Mouse (Mus musculus) kidney, postnatal 10 days (tissue): ENCODE data around the gene Olfr314.
"Not testable (repeated sequence)": the region's sequence is repeated elsewhere in the genome, so short reads cannot be mapped to it uniquely, and the experiment has no call there.

Source experiments
- DNase-seq: peaks from one replicate; pipeline ENCODE4 v3.0.0; 2021; ENCODE audit warnings: mixed read lengths

The Olfr314 gene

GRCm38 (mm10) chr11:58782480-58783089 lies at the start of gene Olfr314:
Gene Olfr314, plus strand, starts transcription at chr11:58782952.
- DNase-seq, result no peak

- DNase-seq, result no peak
Observed at GRCm38 (mm10) chr11:58733372-58733771, 49.4 kb upstream of the Olfr314 start.

GRCm38 (mm10) chr11:58738792-58739262 lies 43.9 kb upstream of the Olfr314 start, which contains the start of gene Olfr317:
Gene Olfr317, minus strand, starts transcription at chr11:58739212.
- DNase-seq, result no peak

- not testable (repeated sequence) for DNase-seq
Observed at GRCm38 (mm10) chr11:58751096-58751495, 31.7 kb upstream of the Olfr314 start.

GRCm38 (mm10) chr11:58752434-58752833 lies 30.3 kb upstream of the Olfr314 start, which contains the start of gene Olfr316:
Gene Olfr316, plus strand, starts transcription at chr11:58752734.
- no peak for DNase-seq

GRCm38 (mm10) chr11:58772888-58773287 lies 9.9 kb upstream of the Olfr314 start, which contains the start of gene Olfr315:
Gene Olfr315, plus strand, starts transcription at chr11:58773188.
- DNase-seq, result no peak

- DNase-seq, result no peak
Observed at GRCm38 (mm10) chr11:58784182-58784581, 1.4 kb downstream of the Olfr314 start.

- no peak for DNase-seq
Observed at GRCm38 (mm10) chr11:58787651-58788050, 4.9 kb downstream of the Olfr314 start.

GRCm38 (mm10) chr11:58788346-58788745 lies 5.6 kb downstream of the Olfr314 start:
- DNase-seq, result no peak

GRCm38 (mm10) chr11:58789532-58789931 lies 6.8 kb downstream of the Olfr314 start:
- no peak for DNase-seq

- no peak for DNase-seq
Observed at GRCm38 (mm10) chr11:58790053-58790452, 7.3 kb downstream of the Olfr314 start.

- DNase-seq, result no peak
Observed at GRCm38 (mm10) chr11:58790646-58791045, 7.9 kb downstream of the Olfr314 start.

- DNase-seq, result no peak
Observed at GRCm38 (mm10) chr11:58795856-58796255, 13.1 kb downstream of the Olfr314 start.

- DNase-seq, result peak; percentile 10
Observed at GRCm38 (mm10) chr11:58796850-58797249, 14.1 kb downstream of the Olfr314 start.

GRCm38 (mm10) chr11:58799747-58800146 lies 17.0 kb downstream of the Olfr314 start:
- no peak for DNase-seq

- no peak for DNase-seq
Observed at GRCm38 (mm10) chr11:58801558-58802228, 18.9 kb downstream of the Olfr314 start, which contains the start of gene Fam183b. Gene Fam183b, minus strand, starts transcription at chr11:58801960.

- DNase-seq, result no peak
Observed at GRCm38 (mm10) chr11:58803871-58804270, 21.1 kb downstream of the Olfr314 start.

- DNase-seq, result no peak
Observed at GRCm38 (mm10) chr11:58804393-58804792, 21.6 kb downstream of the Olfr314 start.

GRCm38 (mm10) chr11:58812001-58812400 lies 29.2 kb downstream of the Olfr314 start:
- DNase-seq, result no peak

- DNase-seq, result not testable (repeated sequence)
Observed at GRCm38 (mm10) chr11:58814700-58815099, 31.9 kb downstream of the Olfr314 start, which contains the start of gene Olfr313. Gene Olfr313, plus strand, starts transcription at chr11:58815000.

GRCm38 (mm10) chr11:58815676-58816075 lies 32.9 kb downstream of the Olfr314 start:
- no peak for DNase-seq

GRCm38 (mm10) chr11:58828937-58829336 lies 46.2 kb downstream of the Olfr314 start, which contains the start of gene Olfr312:
Gene Olfr312, plus strand, starts transcription at chr11:58829237.
- DNase-seq, result not testable (repeated sequence)

GRCm38 (mm10) chr11:58829764-58830163 lies 47.0 kb downstream of the Olfr314 start:
- no peak for DNase-seq

GRCm38 (mm10) chr11:58832541-58832940 lies 49.8 kb downstream of the Olfr314 start:
- not testable (repeated sequence) for DNase-seq
